Mouse (Mus musculus) limb, embryonic 13.5 days (tissue): ENCODE measurements around the gene Chat. TPM values are rescaled to one million over a fixed set of nuclear protein-coding genes. Genes with fewer than 3 reads are reported as not detected.
A peak's percentile ranks its signal among the peaks of the same experiment; 100 is the strongest.
"Not testable (repeated sequence)": the region's sequence is repeated elsewhere in the genome, so short reads cannot be mapped to it uniquely, and the experiment has no call there.

Experiments used
- ATAC-seq: fragments of 200-750 bp; cut with Nextera tagmentation; 2 replicates; pipeline ENCODE4 v1.8.0; 2017; ENCODE audit warnings: low read depth, moderate number of reproducible peaks, moderate TSS enrichment; ENCODE audit not compliant: low FRiP score
- H3K27ac ChIP-seq: fragments of 300-500 bp; sonication (generic); 2 replicates; pipeline ENCODE4 v1.5.1; 2015; ENCODE audit warnings: inconsistent platforms, mild to moderate bottlenecking, moderate library complexity
- H3K27me3 ChIP-seq: fragments of 300-500 bp; sonication (generic); 2 replicates; pipeline ENCODE4 v1.6.1; 2015; ENCODE audit warnings: mild to moderate bottlenecking, inconsistent platforms
- H3K36me3 ChIP-seq: fragments of 300-500 bp; sonication (generic); 2 replicates; pipeline ENCODE4 v1.6.1; 2015; ENCODE audit warnings: inconsistent platforms, mild to moderate bottlenecking, moderate library complexity
- H3K4me1 ChIP-seq: fragments of 300-500 bp; sonication (generic); 2 replicates; pipeline ENCODE4 v1.6.1; 2015; ENCODE audit warnings: inconsistent platforms
- H3K4me2 ChIP-seq: fragments of 300-500 bp; sonication (generic); replicated peaks from 2 replicates; pipeline ENCODE4 v1.6.1; 2015; ENCODE audit warnings: inconsistent platforms, mild to moderate bottlenecking, moderate library complexity
- H3K4me3 ChIP-seq: fragments of 300-500 bp; sonication (generic); 2 replicates; pipeline ENCODE4 v1.5.1; 2015; ENCODE audit warnings: moderate library complexity, mild to moderate bottlenecking, inconsistent platforms
- H3K9ac ChIP-seq: fragments of 300-500 bp; sonication (generic); 2 replicates; pipeline ENCODE4 v1.6.1; 2015; ENCODE audit warnings: mild to moderate bottlenecking, inconsistent platforms
- H3K9me3 ChIP-seq: fragments of 300-500 bp; sonication (generic); 2 replicates; pipeline ENCODE4 v1.6.1; 2016; ENCODE audit warnings: inconsistent platforms
- WGBS: fragments of 180-500 bp; shearing (Covaris S2); methylation state at CpG from one replicate; pipeline ENCODE4 v1.1.7; 2015; 5-methylcytosine and 5-hydroxymethylcytosine counted together
- polyA plus RNA-seq: library from polyadenylated mRNA; unstranded; fragments of >200 nt; fragmentation: Nextera tagmentation; extraction: Ambion mirVana; gene quantifications from 2 replicates; pipeline ENCODE4 v1.2.1, GENCODE M21; 2015

The Chat gene
- polyA plus RNA-seq, 1 experiment from 2014 or later = not detected

DNA sequence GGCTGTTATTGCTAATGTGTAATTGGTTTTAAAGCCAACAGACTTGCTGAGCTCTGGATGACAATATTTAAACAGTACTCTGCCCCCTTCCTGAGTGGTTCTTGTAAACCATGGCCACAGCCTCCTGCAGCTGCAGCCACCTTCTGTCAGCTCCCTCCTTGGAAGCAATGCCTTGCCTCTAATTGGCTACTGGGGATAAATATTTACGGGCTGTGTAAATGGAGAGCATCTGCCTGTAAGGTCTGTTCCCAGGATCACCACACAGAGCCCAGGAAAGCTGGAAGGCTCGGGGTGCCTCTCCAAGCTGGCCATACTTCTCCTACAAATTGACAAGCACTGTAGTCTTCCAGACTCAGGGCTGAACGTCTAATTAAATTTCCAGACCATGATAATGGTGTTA is 26.0 kb downstream of the Chat start:
- Histone ChIP-seq H3K27ac (no peak overlapping the region), H3K9me3 (no peaks in the 10 kb centered on the region), H3K36me3 (no peaks in the 10 kb centered on the region), H3K9ac (no peak overlapping the region), H3K4me3 (no peak overlapping the region), H3K4me2 (no peak overlapping the region), H3K27me3 (0 out of 2 replicates have a peak, but pooled peaks cover 5% of the 10 kb centered on the region), H3K4me1 (peaks cover 9% of the 10 kb centered on the region; the same call in 1 of the 2 replicates)
- WGBS = 12% methylated on average over 3 of the region's 3 CpGs
- ATAC-seq = no peak

DNA sequence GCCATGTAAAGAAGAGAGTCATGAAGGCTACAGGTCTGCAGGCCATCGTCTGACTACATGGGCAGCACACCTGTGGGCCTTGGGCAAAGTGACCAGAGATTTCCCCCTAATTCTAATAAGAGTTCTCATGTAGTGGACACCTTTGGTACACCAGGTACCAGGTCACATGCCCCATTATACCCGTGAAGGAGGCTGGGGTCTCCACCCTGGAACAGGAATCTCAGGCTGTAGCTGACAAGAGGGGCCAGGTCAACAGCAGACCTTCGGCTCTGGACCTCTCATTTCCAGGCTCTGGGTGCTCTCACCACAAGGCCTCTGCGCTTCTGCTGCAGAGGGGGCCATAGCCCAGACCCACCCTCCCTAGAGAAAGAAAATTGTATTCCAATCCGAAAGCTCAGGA is 26.5 kb downstream of the Chat start:
- 53% methylated on average over 5 of the region's 5 CpGs for WGBS
- Histone ChIP-seq H3K4me3 (no peak overlapping the region), H3K9ac (no peak overlapping the region), H3K27me3 (0 out of 2 replicates have a peak, but pooled peaks cover 5% of the 10 kb centered on the region), H3K4me1 (peaks cover 9% of the 10 kb centered on the region; the same call in 1 of the 2 replicates), H3K9me3 (no peaks in the 10 kb centered on the region), H3K27ac (no peak overlapping the region), H3K36me3 (no peaks in the 10 kb centered on the region), H3K4me2 (no peak overlapping the region)
- ATAC-seq = no peak

DNA sequence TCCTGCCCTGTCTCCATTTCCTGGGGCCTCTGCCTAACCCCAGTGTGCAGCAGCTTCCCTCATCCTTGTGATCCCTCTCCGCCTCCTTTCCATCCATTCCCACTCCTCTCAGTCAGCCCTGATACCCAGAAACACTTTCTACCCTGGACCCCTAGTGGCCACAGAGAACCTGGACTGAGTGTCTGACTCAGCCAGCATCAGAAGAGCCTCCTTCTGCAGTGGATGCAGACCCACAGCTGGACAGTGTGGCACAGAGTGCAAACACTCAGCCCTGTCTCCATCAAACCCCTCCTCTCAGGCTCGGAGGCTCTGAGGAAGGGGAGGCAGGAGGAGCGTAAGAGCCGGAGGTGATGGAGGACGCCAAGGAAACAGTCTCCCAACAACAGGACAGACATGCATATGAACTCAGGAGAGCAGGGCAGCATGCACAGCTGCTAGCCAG is 28.4 kb downstream of the Chat start:
- Histone ChIP-seq H3K27me3 (no peaks in the 10 kb centered on the region), H3K9me3 (no peaks in the 10 kb centered on the region), H3K4me3 (no peak overlapping the region), H3K4me2 (no peak overlapping the region), H3K36me3 (no peaks in the 10 kb centered on the region), H3K4me1 (peaks cover 9% of the 10 kb centered on the region; the same call in 1 of the 2 replicates), H3K9ac (no peak overlapping the region), H3K27ac (no peak overlapping the region)
- 16% methylated on average over 5 of the region's 5 CpGs for WGBS
- ATAC-seq = no peak

DNA sequence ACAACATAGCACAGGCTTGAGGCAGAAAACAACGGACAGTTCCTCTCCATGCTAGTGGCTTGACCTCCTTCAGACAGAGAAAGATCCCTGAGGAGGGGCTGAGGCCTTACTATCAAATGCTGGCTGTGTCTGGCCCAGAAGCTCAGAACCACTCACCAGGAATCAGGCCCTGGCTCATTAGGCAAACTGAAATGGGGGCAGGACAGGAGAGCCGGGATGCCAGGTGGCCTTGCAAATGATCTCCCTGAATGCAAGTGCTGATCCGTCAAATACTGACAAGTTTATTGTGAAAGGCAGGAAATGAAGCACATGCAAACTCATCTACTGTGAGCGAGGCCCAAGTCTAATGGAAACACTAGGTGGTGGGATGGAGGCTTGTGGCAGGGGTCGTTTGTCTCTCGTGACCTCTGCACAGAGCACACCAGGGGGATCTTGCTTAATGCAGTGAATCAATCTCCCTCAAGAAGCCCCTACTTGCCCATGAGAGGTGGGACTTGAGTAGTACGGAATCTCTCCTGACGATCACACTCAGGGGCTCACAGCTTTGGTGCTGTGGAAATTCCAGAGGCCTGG is 36.7 kb downstream of the Chat start:
- peaks cover 4% of the 10 kb centered on the region; the same call in 1 of the 2 replicates for H3K27me3 ChIP-seq
- no peak overlapping the region for H3K4me3 ChIP-seq
- no peaks in the 10 kb centered on the region for H3K36me3 ChIP-seq
- H3K4me2 ChIP-seq = no peak overlapping the region
- H3K4me1 ChIP-seq = no peaks in the 10 kb centered on the region
- no peak overlapping the region for H3K27ac ChIP-seq
- no peaks in the 10 kb centered on the region for H3K9me3 ChIP-seq
- 18% methylated on average over 8 of the region's 8 CpGs for WGBS
- no peak for ATAC-seq
- no peak overlapping the region for H3K9ac ChIP-seq

DNA sequence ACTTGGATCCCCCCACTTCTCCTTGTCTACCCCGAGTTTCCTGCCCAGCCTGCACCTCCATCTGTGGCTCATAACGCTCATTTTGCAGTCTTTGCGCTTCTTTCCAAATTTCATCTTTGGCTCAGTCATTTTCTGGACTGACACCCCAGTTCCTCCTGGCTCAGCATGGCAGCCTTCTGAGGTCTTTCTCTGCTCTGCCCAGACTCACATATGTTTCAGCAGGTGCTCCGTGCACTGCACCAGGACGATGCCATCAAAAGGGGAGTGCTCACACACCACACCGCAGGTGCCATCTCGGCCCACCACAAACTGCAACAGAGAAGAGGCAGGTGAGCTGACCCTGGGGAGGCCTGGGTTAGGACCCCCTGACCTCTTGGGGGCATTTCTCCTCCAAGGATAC is 41.8 kb downstream of the Chat start:
- Histone ChIP-seq H3K4me2 (no peak overlapping the region), H3K4me3 (no peak overlapping the region), H3K9ac (no peak overlapping the region), H3K27me3 (peaks cover 5% of the 10 kb centered on the region), H3K4me1 (no peaks in the 10 kb centered on the region), H3K9me3 (no peaks in the 10 kb centered on the region), H3K27ac (no peak overlapping the region), H3K36me3 (no peaks in the 10 kb centered on the region)
- no peak for ATAC-seq
- 90% methylated on average over 7 of the region's 7 CpGs for WGBS

DNA sequence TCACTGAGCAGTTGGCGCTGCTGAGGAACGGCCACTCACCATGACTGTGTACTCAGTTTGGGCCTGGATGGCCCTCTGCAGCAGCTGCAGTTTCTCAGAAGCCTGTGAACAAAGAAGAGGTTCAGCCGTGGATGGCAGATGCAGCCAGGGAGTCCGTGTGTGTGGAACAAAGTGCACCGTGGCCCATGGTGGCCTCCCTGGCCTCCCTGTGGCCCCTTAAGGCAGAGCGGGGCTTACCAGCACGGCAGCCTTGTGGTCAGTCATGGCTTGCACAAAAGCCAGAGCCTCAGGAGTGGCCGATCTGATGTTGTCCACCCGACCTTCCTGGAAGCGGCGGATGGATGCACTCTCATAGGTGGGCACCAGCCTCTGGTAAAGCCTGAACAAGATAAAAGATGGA is 47.0 kb downstream of the Chat start:
- H3K9ac ChIP-seq = no peak overlapping the region
- no peaks in the 10 kb centered on the region for H3K4me1 ChIP-seq
- H3K4me2 ChIP-seq = no peak overlapping the region
- H3K9me3 ChIP-seq = peaks cover 4% of the 10 kb centered on the region; the same call in 1 of the 2 replicates
- no peak overlapping the region for H3K27ac ChIP-seq
- no peaks in the 10 kb centered on the region; the same call in 1 of the 2 replicates for H3K27me3 ChIP-seq
- no peak for ATAC-seq
- 88% methylated on average over 11 of the region's 11 CpGs for WGBS
- H3K36me3 ChIP-seq = no peaks in the 10 kb centered on the region
- H3K4me3 ChIP-seq = no peak overlapping the region

DNA sequence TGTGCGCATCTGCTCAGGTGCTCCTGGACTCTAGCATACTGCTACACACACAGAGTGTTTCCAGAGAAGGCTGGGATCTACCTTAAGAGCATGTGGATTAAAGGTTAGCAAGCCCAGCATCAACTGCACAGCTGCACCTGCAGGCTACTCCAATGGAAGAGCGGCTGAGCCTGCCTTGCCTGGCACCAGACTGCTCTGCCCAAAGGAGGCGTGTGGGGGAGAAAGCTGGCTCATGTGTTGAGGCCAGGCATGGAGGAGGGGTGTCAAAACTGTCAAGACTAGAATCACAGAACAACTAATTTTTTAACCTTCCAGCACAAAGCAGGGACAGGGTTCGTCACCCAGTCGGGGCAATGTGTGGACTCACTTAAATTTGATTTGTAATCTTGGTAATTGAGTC is 53.7 kb downstream of the Chat start:
- Histone ChIP-seq H3K4me2 (no peak overlapping the region), H3K27me3 (no peaks in the 10 kb centered on the region), H3K4me1 (no peaks in the 10 kb centered on the region), H3K4me3 (no peak overlapping the region), H3K9ac (no peak overlapping the region), H3K9me3 (peaks cover 4% of the 10 kb centered on the region; the same call in 1 of the 2 replicates), H3K27ac (no peak overlapping the region), H3K36me3 (no peaks in the 10 kb centered on the region)
- WGBS = 71% methylated on average over 5 of the region's 5 CpGs
- no peak for ATAC-seq

DNA sequence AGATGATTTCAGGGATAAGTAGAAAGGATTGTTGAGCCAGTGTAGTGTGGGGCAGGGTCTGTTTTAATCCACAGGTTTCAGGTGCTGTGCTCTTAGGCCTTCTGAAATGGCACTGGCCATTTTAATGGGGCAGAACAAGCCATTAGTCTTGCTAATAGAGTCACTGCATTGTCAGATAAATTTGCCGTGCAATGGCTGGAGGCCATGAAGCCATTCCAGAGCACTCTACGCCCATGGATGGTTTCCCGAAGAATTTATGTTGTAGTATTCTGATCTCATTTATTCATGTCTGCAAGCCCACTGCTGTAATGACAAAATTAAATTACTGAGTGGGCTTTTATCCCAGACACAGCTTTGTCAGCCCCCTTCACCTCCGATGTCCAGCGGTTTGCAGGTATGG is 55.7 kb downstream of the Chat start:
- 65% methylated on average over 5 of the region's 5 CpGs for WGBS
- Histone ChIP-seq H3K36me3 (no peaks in the 10 kb centered on the region), H3K9me3 (no peaks in the 10 kb centered on the region), H3K27ac (no peak overlapping the region), H3K9ac (no peak overlapping the region), H3K4me3 (no peak overlapping the region), H3K27me3 (no peaks in the 10 kb centered on the region), H3K4me1 (no peaks in the 10 kb centered on the region), H3K4me2 (no peak overlapping the region)
- no peak for ATAC-seq

DNA sequence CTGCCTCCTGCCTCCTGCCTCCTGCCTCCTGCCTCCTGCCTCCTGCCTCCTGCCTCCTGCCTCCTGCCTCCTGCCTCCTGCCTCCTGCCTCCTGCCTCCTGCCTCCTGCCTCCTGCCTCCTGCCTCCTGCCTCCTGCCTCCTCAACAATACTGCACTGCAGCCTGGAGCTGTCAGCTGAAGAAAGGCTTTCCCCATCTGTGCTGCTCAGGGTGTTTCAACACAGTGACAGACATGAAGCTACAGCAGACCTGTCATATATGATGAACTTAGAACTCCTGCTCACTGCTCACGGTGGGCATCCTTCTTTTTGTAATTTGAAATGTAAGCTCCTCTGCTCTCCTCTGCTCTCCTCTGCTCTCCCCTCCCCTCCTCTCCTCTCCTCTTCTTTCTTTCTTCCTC is 60.4 kb downstream of the Chat start:
- H3K4me2 ChIP-seq, H3K36me3 ChIP-seq, H3K9ac ChIP-seq, ATAC-seq, H3K27ac ChIP-seq, H3K27me3 ChIP-seq, H3K4me1 ChIP-seq, H3K9me3 ChIP-seq, H3K4me3 ChIP-seq: not testable (repeated sequence)
- WGBS = 50% methylated on average over 1 of the region's 1 CpGs

DNA sequence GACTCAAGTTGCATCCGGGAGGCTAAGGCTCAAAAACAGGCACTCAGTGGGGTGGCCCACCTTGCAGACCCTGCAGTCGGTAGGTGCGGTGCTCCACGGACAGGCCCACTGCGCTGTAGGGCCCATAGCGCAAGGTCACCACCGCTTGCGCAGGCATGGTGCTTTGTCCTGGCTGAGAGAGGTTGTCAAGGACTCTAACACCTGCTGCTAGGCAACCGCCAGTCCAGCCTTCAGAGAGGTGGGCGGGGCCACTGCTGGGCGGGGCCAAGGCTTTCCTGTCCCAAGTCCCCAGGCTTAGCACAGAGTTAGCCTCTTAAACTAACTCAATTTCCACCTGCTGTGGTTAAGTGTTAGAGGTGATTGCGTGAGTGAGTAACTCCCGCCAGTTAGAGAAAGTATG is 77.6 kb downstream of the Chat start, which contains the start of gene 1700024G13Rik:
Gene 1700024G13Rik (minus strand): TSS at position 196 of the 400 bp plus-strand sequence.
- no peak within 1 kb of the TSS for H3K4me3 ChIP-seq
- ATAC-seq = peak; percentile 77; the same call in 1 of the 2 replicates
- no peak within 1 kb of the TSS for H3K27ac ChIP-seq
- no peak within 1 kb of the TSS for H3K9ac ChIP-seq
- WGBS = 2% methylated on average over 13 of the region's 13 CpGs
- peak within 1 kb of the TSS; percentile 37 for H3K4me2 ChIP-seq
- no peaks in the 10 kb centered on the region for H3K36me3 ChIP-seq
- H3K4me1 ChIP-seq = peaks cover 6% of the 10 kb centered on the region
- H3K27me3 ChIP-seq = peaks cover 13% of the 10 kb centered on the region; the same call in 1 of the 2 replicates
- no peaks in the 10 kb centered on the region for H3K9me3 ChIP-seq

DNA sequence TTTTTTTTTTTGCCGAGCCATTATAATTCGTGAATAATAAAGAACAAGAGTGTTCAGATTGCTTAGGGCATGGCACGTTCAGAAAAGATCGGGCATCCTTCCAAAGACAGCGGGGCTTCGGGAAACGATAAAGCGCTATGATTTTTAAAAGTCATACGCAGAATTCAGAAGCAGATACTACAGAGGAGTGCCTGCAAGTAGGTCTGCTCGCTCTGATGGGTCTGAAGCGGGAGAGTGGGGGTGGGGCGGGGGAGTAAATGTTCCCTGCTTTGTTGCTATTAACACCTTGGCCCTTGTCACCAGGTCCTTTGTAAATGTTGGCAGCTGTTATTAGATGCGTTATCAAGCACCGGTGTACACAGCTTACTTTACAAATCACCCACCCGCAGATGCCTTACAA is 84.2 kb downstream of the Chat start:
- WGBS = 35% methylated on average over 15 of the region's 15 CpGs
- H3K9me3 ChIP-seq = no peaks in the 10 kb centered on the region
- no peak overlapping the region for H3K4me3 ChIP-seq
- no peak for ATAC-seq
- 0 out of 2 replicates have a peak overlapping the region, but pooled peaks have one; percentile 9 for H3K4me2 ChIP-seq
- peaks cover 13% of the 10 kb centered on the region for H3K4me1 ChIP-seq
- H3K27ac ChIP-seq = no peak overlapping the region
- no peak overlapping the region for H3K9ac ChIP-seq
- no peaks in the 10 kb centered on the region for H3K36me3 ChIP-seq
- peaks cover 52% of the 10 kb centered on the region for H3K27me3 ChIP-seq

DNA sequence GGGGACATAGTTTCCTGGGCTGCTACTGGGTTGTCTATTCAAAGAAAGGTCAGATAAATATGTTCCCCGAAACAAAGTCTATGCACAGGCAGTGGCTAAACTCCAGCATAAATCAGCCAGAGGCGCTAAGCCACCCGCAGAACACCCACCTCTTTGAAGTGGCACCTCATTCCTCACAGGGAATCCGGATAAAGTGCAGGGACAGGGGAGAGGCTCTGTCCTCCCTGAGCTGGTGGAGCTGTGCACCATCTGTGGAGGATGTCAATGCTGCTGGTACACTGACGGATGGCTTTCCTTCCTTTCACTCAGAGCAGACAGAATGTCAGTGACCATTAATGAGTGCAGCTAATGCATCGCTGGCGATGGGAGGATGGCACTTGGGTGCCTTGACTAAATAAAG is 84.7 kb downstream of the Chat start:
- H3K4me1 ChIP-seq = peaks cover 17% of the 10 kb centered on the region

DNA sequence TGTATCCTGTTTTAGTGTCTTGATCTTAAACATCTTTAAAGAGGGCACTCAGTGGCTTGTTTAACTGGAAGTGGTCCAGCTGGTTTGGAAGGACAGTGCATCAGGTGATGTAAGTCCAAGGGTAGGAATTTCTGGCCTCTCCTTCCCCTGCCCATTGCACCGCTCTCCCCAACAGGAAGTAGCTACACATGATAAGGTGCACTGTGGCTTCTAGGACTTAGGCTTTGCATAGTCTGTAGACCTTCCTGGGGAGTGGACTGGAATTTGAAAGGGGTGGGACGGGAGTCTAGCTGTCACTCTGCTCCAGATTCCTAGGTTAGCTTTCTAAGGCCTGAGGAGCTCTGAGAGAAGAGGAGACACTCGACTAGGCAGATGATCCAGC is 85.7 kb downstream of the Chat start:
- Histone ChIP-seq H3K27me3 (peaks cover 52% of the 10 kb centered on the region), H3K4me1 (peaks cover 18% of the 10 kb centered on the region), H3K4me2 (no peak overlapping the region), H3K9me3 (no peaks in the 10 kb centered on the region), H3K9ac (no peak overlapping the region), H3K4me3 (no peak overlapping the region), H3K27ac (no peak overlapping the region), H3K36me3 (no peaks in the 10 kb centered on the region)
- no peak for ATAC-seq
- WGBS = 37% methylated on average over 3 of the region's 3 CpGs

More for the DNA sequence above, 84.7 kb downstream of the Chat start:
- no peak overlapping the region for H3K27ac ChIP-seq
- no peak for ATAC-seq
- no peaks in the 10 kb centered on the region for H3K9me3 ChIP-seq
- H3K36me3 ChIP-seq = no peaks in the 10 kb centered on the region
- WGBS = 12% methylated on average over 7 of the region's 7 CpGs
- H3K9ac ChIP-seq = no peak overlapping the region
- peaks cover 52% of the 10 kb centered on the region for H3K27me3 ChIP-seq
- no peak overlapping the region for H3K4me2 ChIP-seq
- H3K4me3 ChIP-seq = no peak overlapping the region
